ENCODE assay signal across 9 mouse cellular contexts in genomic region chr6:127105107-127105506, GRCm38 (mm10). TPM values are rescaled to one million over a fixed set of nuclear protein-coding genes. Genes with fewer than 3 reads are reported as not detected.
DNase-seq lines count a peak whose midpoint lies in the region; ATAC-seq and TF ChIP-seq lines count a peak whose summit lies in the region.
"Had no signal": no experiment of that assay in that cellular context is flagged by ENCODE, and none has a peak within 500 bp of the region (broad histone marks: within the 10 kb centered on the region; RNA-seq: fewer than 3 reads in every experiment).

No protein-coding gene starts in this region.

- TF ChIP-seq POLR2A in embryonic fibroblast, embryonic 13.5 days (IDR thresholded peaks at IDR 0.05; ENCODE audit: low read depth, low read length) = no peak

- peak; percentile 22; the same call in 1 of the 2 replicates for TF ChIP-seq CTCF in G1E (IDR thresholded peaks at IDR 0.05; ENCODE audit: low read depth, low read length)
- TF ChIP-seq CTCF in embryonic fibroblast, embryonic 13.5 days (IDR thresholded peaks at IDR 0.05; ENCODE audit: borderline replicate concordance, insufficient read depth, low read length) = peak; percentile 38; the same call in 1 of the 2 replicates

- peaks cover 19% of the 10 kb centered on the region for H3K36me3 ChIP-seq in G1E (replicated peaks)
- H3K36me3 ChIP-seq: liver, embryonic 15.5 days had no signal

- peaks cover 11% of the 10 kb centered on the region for H3K27me3 ChIP-seq in G1E (ENCODE audit: insufficient read depth, low read length)

- H3K9me3 ChIP-seq in G1E (replicated peaks) = no peaks in the 10 kb centered on the region
- H3K9me3 ChIP-seq: liver, embryonic 15.5 days had no signal

- H3K4me3 ChIP-seq in G1E (ENCODE audit: low read depth, low read length) = no peak overlapping the region
- no peak overlapping the region for H3K4me3 ChIP-seq in embryonic fibroblast, embryonic 13.5 days (ENCODE audit: insufficient read depth, low read length)
- H3K4me3 ChIP-seq: liver, embryonic 15.5 days had no signal

- DNase-seq in adrenal gland, postnatal 14 days = peak; percentile 66
- DNase-seq in adrenal gland, adult 8-10 months = no peak
- DNase-seq in layer of hippocampus, postnatal 14 days (ENCODE audit: low spot score in 2 of 2) = peak; percentile 29 to 56
- no peak for DNase-seq in layer of hippocampus, adult 9-11 months
- DNase-seq in G1E (ENCODE audit: low spot score) = no peak
- DNase-seq in lung, postnatal 36 days = peak; percentile 47
- no peak for DNase-seq in adipocyte (ENCODE audit: low spot score)

- H3K27ac ChIP-seq in embryonic fibroblast, embryonic 13.5 days (ENCODE audit: insufficient read depth, low read length) = no peak overlapping the region
- H3K27ac ChIP-seq: liver, embryonic 15.5 days had no signal

- H3K4me1 ChIP-seq in G1E (ENCODE audit: insufficient read depth, low read depth, low read length) = peaks cover 16% of the 10 kb centered on the region
- H3K4me1 ChIP-seq in embryonic fibroblast, embryonic 13.5 days (ENCODE audit: control insufficient read depth, insufficient read depth, low read length) = peaks cover 2% of the 10 kb centered on the region; the same call in 1 of the 2 replicates

- no peak for ATAC-seq in G1E (ENCODE audit: extremely low read depth, insufficient number of reproducible peaks, low FRiP score, poor library complexity, severe bottlenecking)

RNA-seq across cellular contexts. Expression of gene Tigar, which starts 4.2 kb away (rescaled TPM):
- 15.4 and 18.3 TPM in 2 replicates for total RNA-seq in adrenal gland, postnatal 14 days (2021)
- 10 to 100 TPM; 17.6 to 25.7 (median 22.0) TPM for total RNA-seq in adrenal gland, adult 8-10 months (2022)
- total RNA-seq in layer of hippocampus, postnatal 14 days (2021) = 10 to 100 TPM; 30.6 to 36.6 TPM
- 2.5 and 3.4 TPM in 2 replicates for total RNA-seq in G1E (2014; fragmentation: Nextera tagmentation)
- 4.0 and 4.7 TPM in 2 replicates for total RNA-seq in G1E (2017)
- 0.94 and 1.1 TPM in 2 replicates for polyA plus RNA-seq in G1E (2012)
- 8.1 and 8.6 TPM in 2 replicates for polyA plus RNA-seq in embryonic fibroblast, embryonic 13.5 days (2011; ENCODE audit: insufficient read length, low read depth, missing spikeins)

RNA-seq across cellular contexts. Expression of gene Fgf23, which starts 32.4 kb away (rescaled TPM):
- total RNA-seq in adrenal gland, postnatal 14 days (2021) = not detected in 2 replicates
- total RNA-seq in adrenal gland, adult 8-10 months (2022) = not detected
- total RNA-seq in layer of hippocampus, postnatal 14 days (2021) = under 1 TPM in 1 of 2 experiments, not detected in 1; 0.69 TPM
- total RNA-seq in G1E (2014; fragmentation: Nextera tagmentation) (not detected in 2 replicates), G1E (2017) (0.12 and 0.22 TPM in 2 replicates)
- not detected in 2 replicates for polyA plus RNA-seq in G1E (2012)
- not detected in 2 replicates for polyA plus RNA-seq in embryonic fibroblast, embryonic 13.5 days (2011; ENCODE audit: insufficient read length, low read depth, missing spikeins)
- polyA plus RNA-seq: liver, embryonic 15.5 days had no signal

RNA-seq across cellular contexts. Expression of gene Ccnd2, which starts 46.9 kb away (rescaled TPM):
- total RNA-seq in adrenal gland, postnatal 14 days (2021) = 206 and 209 TPM in 2 replicates
- total RNA-seq in adrenal gland, adult 8-10 months (2022) = 100 to 1,000 TPM; 550 to 578 (median 567) TPM
- total RNA-seq in layer of hippocampus, postnatal 14 days (2021) = 100 to 1,000 TPM; 174 to 210 TPM
- total RNA-seq in G1E (2014; fragmentation: Nextera tagmentation) = 549 and 656 TPM in 2 replicates
- total RNA-seq in G1E (2017) = 127 and 152 TPM in 2 replicates
- 822 and 1,195 TPM in 2 replicates for polyA plus RNA-seq in G1E (2012)
- polyA plus RNA-seq in embryonic fibroblast, embryonic 13.5 days (2011; ENCODE audit: insufficient read length, low read depth, missing spikeins) = 2,159 and 2,298 TPM in 2 replicates

Comparison
In these comparisons a context has a peak if more than half of its experiments do, and no peak if none do; other contexts are left out.
1. DNase-seq: peak in adrenal gland, postnatal 14 days (single experiment), layer of hippocampus, postnatal 14 days (2 of 2) and lung, postnatal 36 days (single experiment); none in adrenal gland, adult 8-10 months (single experiment), layer of hippocampus, adult 9-11 months (single experiment), G1E (single experiment) and adipocyte (single experiment).